Mouse (Mus musculus) liver, postnatal 0 days (tissue): ENCODE measurements at regions not wholly inside any gene's neighbourhood (a gene's known extent, or its start where the extent isn't known, plus 50 kb on each side); places are given as distances from the start of the nearest gene placed in this dataset.

Experiments
- CTCF ChIP-seq: sonication (generic); IDR thresholded peaks from 2 replicates; pipeline ENCODE4 v1.5.1; 2016; ENCODE audit warnings: antibody characterized with exemption, low read depth
- EP300 ChIP-seq: IDR thresholded peaks from 2 replicates; pipeline ENCODE4 v1.6.1; 2016; ENCODE audit warnings: antibody characterized with exemption, low read depth, mild to moderate bottlenecking

DNA sequence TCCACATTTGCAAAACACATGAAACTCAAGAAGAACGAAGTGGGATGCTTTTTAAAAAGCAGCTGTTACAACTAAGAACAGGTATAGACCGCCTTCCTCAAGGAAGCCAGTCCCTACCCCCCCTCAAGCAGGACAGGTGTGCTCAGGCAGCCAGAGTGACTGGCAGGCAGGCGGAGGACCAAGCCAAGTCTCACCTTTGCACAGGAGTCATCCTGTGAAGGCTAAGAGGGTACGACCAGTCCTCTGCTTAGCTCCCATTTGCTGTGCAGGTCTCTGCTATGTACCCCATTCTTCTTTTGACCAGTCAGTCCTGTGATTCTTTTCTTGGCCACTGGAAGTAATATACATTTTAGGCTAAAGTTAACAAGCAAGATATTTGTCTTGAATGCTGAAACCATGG lies 467.9 kb downstream of the Plcl1 start:
- TF ChIP-seq CTCF (no peak), EP300 (no peak)
